Mouse (Mus musculus) testis, adult 2 months (tissue): Measurements from ENCODE around the gene Gadd45g. TPM values are rescaled to one million over a fixed set of nuclear protein-coding genes. Genes with fewer than 3 reads are reported as not detected.

ENCODE experiments used
- H3K27ac ChIP-seq: fragments of 200-500 bp; 2 replicates; pipeline ENCODE4 v1.5.1; 2012; ENCODE audit warnings: low read depth, low read length; ENCODE audit not compliant: control insufficient read depth, insufficient read depth
- H3K27me3 ChIP-seq: fragments of 200-500 bp; 2 replicates; pipeline ENCODE4 v1.6.1; 2012; ENCODE audit warnings: mild to moderate bottlenecking, low read length, moderate library complexity; ENCODE audit not compliant: control insufficient read depth, insufficient read depth
- H3K36me3 ChIP-seq: fragments of 200-500 bp; 2 replicates; pipeline ENCODE4 v1.6.1; 2012; ENCODE audit warnings: mild to moderate bottlenecking, low read length; ENCODE audit not compliant: control insufficient read depth, insufficient read depth
- H3K4me1 ChIP-seq: fragments of 200-500 bp; 2 replicates; pipeline ENCODE4 v1.6.1; 2012; ENCODE audit warnings: low read length; ENCODE audit not compliant: control insufficient read depth, insufficient read depth
- H3K4me3 ChIP-seq: fragments of 200-500 bp; 2 replicates; pipeline ENCODE4 v1.5.1; 2012; ENCODE audit warnings: low read depth, mild to moderate bottlenecking, low read length, moderate library complexity, mixed read lengths; ENCODE audit not compliant: control insufficient read depth
- CTCF ChIP-seq: fragments of 200-500 bp; IDR thresholded peaks from 2 replicates; pipeline ENCODE4 v1.5.1; 2012; ENCODE audit warnings: low read depth, mild to moderate bottlenecking, inconsistent platforms, low read length, moderate library complexity; ENCODE audit not compliant: control insufficient read depth, insufficient read depth, insufficient replicate concordance
- POLR2A ChIP-seq: fragments of 200-500 bp; IDR thresholded peaks from 2 replicates; pipeline ENCODE4 v1.6.1; 2012; ENCODE audit warnings: low read depth, mild to moderate bottlenecking, inconsistent platforms, low read length, moderate library complexity; ENCODE audit not compliant: control insufficient read depth
- polyA plus RNA-seq: library from polyadenylated mRNA; depleted of rRNA; stranded (reverse); fragments of >200 nt; gene quantifications from 2 replicates; pipeline ENCODE4 v1.2.3, GENCODE M21; 2012; rRNA removed

Gadd45g gene
- 13.0 and 13.6 TPM in 2 replicates for polyA plus RNA-seq

DNA sequence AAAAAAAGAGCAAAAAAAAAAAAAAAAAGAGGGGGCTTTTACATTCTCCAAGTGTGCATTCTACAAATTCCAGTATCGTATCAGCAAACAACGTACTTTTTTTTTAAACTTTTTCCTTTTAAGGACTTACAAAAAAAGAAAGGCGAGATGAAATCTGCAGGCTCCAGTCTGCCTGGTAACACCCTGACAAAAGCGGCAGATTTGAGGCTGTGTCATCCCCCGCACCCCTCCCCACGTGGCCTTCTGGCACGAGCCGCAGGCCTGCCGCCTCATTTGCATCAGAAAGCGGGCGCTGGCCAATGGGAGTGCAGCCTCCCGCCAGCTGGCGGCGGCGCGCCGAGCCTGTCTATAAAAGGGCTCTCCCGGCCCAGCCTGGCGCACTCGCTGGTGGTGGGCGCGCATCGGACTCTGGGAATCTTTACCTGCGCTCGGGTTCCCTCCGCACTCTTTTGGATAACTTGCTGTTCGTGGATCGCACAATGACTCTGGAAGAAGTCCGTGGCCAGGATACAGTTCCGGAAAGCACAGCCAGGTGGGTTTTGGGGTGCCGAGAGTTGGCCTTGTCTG is at the start of gene Gadd45g:
Gadd45g (plus strand) TSS at position 378 of the 567 bp plus-strand sequence.
- Histone ChIP-seq H3K36me3 (no peaks in the 10 kb centered on the region), H3K27me3 (no peaks in the 10 kb centered on the region), H3K4me3 (peak within 1 kb of the TSS; percentile 87), H3K27ac (peak within 1 kb of the TSS; percentile 87), H3K4me1 (peaks cover 42% of the 10 kb centered on the region)
- TF ChIP-seq POLR2A: peak; percentile 98
- TF ChIP-seq CTCF: no peak

DNA sequence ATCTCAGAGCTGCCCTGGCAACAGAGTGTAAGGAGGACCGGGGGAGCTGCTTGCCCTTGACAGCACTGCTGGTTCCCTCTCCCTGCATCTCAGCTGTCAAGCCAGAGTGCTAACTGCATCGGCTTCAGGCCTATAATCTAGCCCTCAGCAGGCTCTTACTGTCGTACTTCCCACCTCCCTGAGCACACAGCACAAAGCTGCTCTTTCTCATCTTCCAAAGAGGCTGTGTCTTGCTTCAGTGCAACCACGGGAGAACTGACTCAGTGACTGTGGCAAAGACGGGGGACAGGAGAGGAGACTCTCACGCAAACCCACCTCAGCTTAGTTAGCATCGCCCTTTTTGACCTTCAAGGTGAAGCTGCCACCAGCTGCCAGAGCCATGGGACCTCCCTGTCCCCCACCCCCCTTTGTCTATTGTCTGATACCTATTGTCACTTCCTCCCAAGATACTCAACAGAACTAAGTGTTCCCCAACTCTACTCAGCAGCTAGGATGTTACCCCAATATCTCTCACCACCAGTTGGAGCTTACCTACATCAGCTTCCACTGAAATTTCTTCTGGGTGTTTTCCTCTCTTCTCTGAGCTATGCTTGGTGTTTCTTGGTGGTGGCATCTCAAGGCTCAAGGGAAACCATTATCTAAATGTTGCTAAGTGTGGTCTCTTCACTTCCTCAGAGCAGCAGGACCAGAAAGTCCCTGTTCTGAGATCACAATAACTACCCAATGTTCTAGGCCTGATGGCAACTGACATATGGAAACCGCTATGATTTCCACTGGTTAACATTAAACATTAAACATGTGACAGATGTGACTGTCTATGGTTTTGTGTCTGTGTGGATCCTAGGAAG is 48.4 kb upstream of the Gadd45g start:
- H3K36me3 ChIP-seq: no peaks in the 10 kb centered on the region
- H3K27ac ChIP-seq: no peak overlapping the region
- H3K4me1 ChIP-seq: peaks cover 3% of the 10 kb centered on the region
- TF ChIP-seq CTCF (no peak), POLR2A (no peak)
- H3K4me3 ChIP-seq: no peak overlapping the region
- no peaks in the 10 kb centered on the region for H3K27me3 ChIP-seq

DNA sequence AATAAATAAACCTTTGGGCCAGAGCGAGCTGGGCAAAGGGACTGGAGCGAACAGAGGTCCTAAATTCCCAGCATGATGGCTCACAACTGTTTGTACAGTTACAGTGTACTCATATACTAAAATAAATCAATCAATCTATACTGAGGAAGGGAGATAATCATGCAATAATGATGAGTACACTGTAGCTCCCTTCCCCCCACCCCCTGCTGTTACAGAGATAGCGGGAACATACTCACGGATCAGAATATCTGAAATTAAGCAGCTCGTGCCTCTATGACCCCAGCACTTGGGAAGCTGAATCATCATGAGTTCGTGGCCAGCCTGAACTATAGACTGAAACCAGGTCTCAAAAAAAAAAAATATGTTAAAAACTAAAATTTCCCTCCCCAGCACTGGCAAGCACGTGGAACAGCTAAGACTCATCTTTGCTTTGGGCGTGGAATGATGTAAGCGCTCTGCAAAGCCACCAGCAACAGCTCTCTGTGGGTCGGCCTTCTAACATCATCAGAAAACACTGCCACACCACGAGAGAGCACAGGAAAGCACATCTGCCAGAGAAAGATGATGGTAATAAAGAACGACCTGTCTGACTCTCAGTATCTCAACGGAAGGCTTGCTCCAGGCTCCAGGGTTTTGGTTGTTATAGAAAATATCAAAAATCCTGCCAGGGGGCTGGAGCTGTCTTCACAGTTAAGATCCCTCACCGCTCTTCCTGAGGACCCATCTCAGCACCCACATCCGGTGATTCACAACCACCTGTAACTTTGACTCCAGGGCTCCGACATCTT is 46.5 kb upstream of the Gadd45g start:
- Histone ChIP-seq H3K36me3 (no peaks in the 10 kb centered on the region), H3K4me3 (no peak overlapping the region), H3K27ac (no peak overlapping the region), H3K27me3 (no peaks in the 10 kb centered on the region), H3K4me1 (no peaks in the 10 kb centered on the region)
- TF ChIP-seq CTCF (no peak), POLR2A (no peak)

DNA sequence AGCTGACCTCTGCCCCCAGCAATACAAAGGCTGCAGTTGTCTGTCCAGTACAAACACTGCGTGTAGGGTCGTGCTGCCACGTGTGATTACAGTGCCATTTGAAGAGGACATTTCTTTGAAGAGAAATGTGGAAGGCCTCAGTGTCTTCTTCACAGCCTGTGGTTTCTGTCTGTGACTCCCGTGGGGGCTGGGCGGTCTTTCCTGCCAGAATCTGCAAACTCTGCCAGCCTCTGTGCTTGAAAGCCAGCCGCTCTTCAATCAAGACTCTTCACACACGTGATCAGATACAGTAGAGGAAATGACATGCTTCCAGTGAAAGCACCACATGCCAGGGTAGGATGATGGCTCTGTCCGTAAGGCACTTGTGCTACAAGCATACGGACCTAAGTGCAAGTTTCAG is 45.6 kb upstream of the Gadd45g start:
- H3K4me3 ChIP-seq: no peak overlapping the region
- TF ChIP-seq POLR2A (no peak), CTCF (no peak)
- H3K4me1 ChIP-seq: no peaks in the 10 kb centered on the region
- no peaks in the 10 kb centered on the region for H3K27me3 ChIP-seq
- H3K36me3 ChIP-seq: no peaks in the 10 kb centered on the region
- no peak overlapping the region for H3K27ac ChIP-seq

DNA sequence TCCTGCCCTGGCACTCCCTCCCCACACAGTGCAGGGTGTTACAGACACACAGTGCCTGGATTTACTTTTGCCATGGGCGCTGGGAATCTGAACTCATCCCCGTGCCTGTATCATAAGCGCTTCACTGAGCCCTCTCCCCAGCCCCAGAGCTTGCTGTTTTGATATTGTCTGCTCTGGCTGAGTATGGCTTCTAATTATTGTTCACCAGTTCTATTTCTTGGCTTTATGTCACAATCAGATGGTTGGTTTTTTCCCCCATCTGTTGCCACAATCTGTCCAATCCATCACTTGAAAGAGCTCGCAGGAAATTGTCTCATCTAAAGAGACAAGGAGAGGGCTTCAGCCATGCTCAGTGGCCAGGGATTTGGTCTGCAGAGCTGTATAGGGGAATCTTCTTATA is 40.8 kb upstream of the Gadd45g start:
- TF ChIP-seq CTCF (no peak), POLR2A (no peak)
- no peak overlapping the region for H3K4me3 ChIP-seq
- no peaks in the 10 kb centered on the region; the same call in 1 of the 2 replicates for H3K4me1 ChIP-seq
- no peaks in the 10 kb centered on the region for H3K36me3 ChIP-seq
- no peaks in the 10 kb centered on the region for H3K27me3 ChIP-seq
- no peak overlapping the region for H3K27ac ChIP-seq

DNA sequence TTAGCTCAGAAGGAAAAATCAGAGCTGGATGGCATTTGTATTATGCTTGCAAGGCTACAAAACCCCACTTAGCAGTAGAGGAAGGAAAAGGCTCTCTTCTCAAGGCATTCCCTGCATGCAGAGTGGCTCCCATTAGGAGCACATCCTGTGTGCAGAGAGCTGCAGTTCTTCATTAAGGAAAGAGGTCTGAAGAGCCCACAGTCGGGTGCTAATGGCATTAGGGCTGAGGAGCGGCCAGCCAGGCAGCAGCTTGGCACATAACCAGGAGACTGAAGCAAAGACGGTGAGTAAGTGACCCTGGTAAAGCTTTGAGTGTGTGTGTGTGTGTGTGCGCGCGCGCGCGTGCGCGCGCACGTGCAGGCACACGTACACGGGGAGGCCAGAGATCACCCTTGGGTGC is 40.3 kb upstream of the Gadd45g start:
- Histone ChIP-seq H3K4me3 (no peak overlapping the region), H3K27ac (no peak overlapping the region), H3K4me1 (no peaks in the 10 kb centered on the region; the same call in 1 of the 2 replicates), H3K36me3 (no peaks in the 10 kb centered on the region), H3K27me3 (no peaks in the 10 kb centered on the region)
- TF ChIP-seq POLR2A (no peak), CTCF (no peak)

DNA sequence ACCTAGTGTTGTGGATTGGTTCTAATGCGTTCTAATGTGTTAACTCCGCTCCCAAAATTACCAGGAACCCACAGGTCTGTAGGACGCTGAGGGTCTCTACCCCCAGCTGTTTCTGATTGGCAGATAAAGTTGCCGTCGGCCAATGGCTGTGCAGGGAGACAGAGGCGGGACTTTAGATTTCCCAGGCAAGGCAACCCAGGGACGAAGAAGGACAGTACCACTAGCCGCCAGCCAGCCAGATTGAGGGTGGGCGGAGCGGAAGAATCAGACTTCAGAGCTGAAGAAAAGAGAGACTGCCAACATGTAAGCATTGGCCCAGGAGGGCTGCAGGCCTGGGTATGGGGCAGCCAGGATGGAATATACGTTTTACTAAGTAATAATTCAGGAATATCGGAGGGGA is 38.3 kb upstream of the Gadd45g start:
- no peaks in the 10 kb centered on the region; the same call in 1 of the 2 replicates for H3K4me1 ChIP-seq
- TF ChIP-seq POLR2A: no peak
- no peak for TF ChIP-seq CTCF
- H3K27me3 ChIP-seq: no peaks in the 10 kb centered on the region
- no peaks in the 10 kb centered on the region for H3K36me3 ChIP-seq
- 0 out of 2 replicates have a peak overlapping the region, but pooled peaks have one; percentile 2 for H3K4me3 ChIP-seq
- no peak overlapping the region for H3K27ac ChIP-seq
